8 mouse cellular contexts compared by ENCODE assay signal in genomic region chr4:45949109-45949848, GRCm38 (mm10). TPM values are rescaled to one million over a fixed set of nuclear protein-coding genes. Genes with fewer than 3 reads are reported as not detected.
DNase-seq lines count a peak whose midpoint lies in the region; ATAC-seq lines count a peak whose summit lies in the region.
"Had no signal": no experiment of that assay in that cellular context is flagged by ENCODE, and none has a peak within 500 bp of the region (broad histone marks: within the 10 kb centered on the region; RNA-seq: fewer than 3 reads in every experiment).

No protein-coding gene starts in this region.

- no peaks in the 10 kb centered on the region for H3K9me3 ChIP-seq in forebrain, embryonic 14.5 days (replicated peaks; ENCODE audit: control insufficient read depth, low read length)
- no peaks in the 10 kb centered on the region for H3K9me3 ChIP-seq in embryonic facial prominence, embryonic 10.5 days

- H3K36me3 ChIP-seq in forebrain, embryonic 14.5 days (ENCODE audit: control insufficient read depth, insufficient read depth, low read length) = no peaks in the 10 kb centered on the region
- H3K36me3 ChIP-seq in embryonic facial prominence, embryonic 10.5 days (replicated peaks) = no peaks in the 10 kb centered on the region

- no peaks in the 10 kb centered on the region for H3K27me3 ChIP-seq in forebrain, embryonic 14.5 days (replicated peaks; ENCODE audit: control insufficient read depth, insufficient read depth, low read length)
- no peaks in the 10 kb centered on the region for H3K27me3 ChIP-seq in embryonic facial prominence, embryonic 10.5 days (replicated peaks; ENCODE audit: low read depth, poor library complexity, severe bottlenecking)

- WGBS in forebrain, embryonic 14.5 days = 81% methylated on average over 7 of the region's 7 CpGs
- 88% methylated on average over 7 of the region's 7 CpGs for WGBS in embryonic facial prominence, embryonic 10.5 days

- no peak overlapping the region for H3K27ac ChIP-seq in forebrain, embryonic 14.5 days (ENCODE audit: low read depth, low read length)
- H3K27ac ChIP-seq in embryonic facial prominence, embryonic 10.5 days (replicated peaks) = no peak overlapping the region

- ATAC-seq in forebrain, embryonic 14.5 days = no peak

- no peak overlapping the region for H3K9ac ChIP-seq in forebrain, embryonic 14.5 days (ENCODE audit: low read length)

- no peak overlapping the region for H3K4me2 ChIP-seq in forebrain, embryonic 14.5 days (ENCODE audit: low read length)

- no peaks in the 10 kb centered on the region for H3K4me1 ChIP-seq in forebrain, embryonic 14.5 days (ENCODE audit: control insufficient read depth, insufficient read depth, low read length)
- 0 out of 2 replicates have a peak, but pooled peaks cover 7% of the 10 kb centered on the region for H3K4me1 ChIP-seq in embryonic facial prominence, embryonic 10.5 days

- peak; percentile 41 for DNase-seq in urinary bladder, postnatal 14 days (ENCODE audit: low spot score)
- no peak for DNase-seq in urinary bladder, postnatal 36 days (ENCODE audit: low spot score in 2 of 2)
- DNase-seq in brain, adult 2 months (ENCODE audit: low read depth, low spot score) = peak; percentile 12
- peak; percentile 61 for DNase-seq in lung, postnatal 25 days (ENCODE audit: low spot score)
- no peak for DNase-seq in left cerebral cortex, adult 8-10 months (ENCODE audit: low spot score in 2 of 2)
- no peak for DNase-seq in forebrain, embryonic 14.5 days (ENCODE audit: low spot score)
- no peak for DNase-seq in embryonic facial prominence, embryonic 10.5 days (ENCODE audit: low spot score)
- DNase-seq: kidney, adult 18-20 months had no signal

- no peak overlapping the region for H3K4me3 ChIP-seq in forebrain, embryonic 14.5 days (ENCODE audit: low read depth, low read length)
- H3K4me3 ChIP-seq in embryonic facial prominence, embryonic 10.5 days = no peak overlapping the region

RNA-seq across cellular contexts. Expression of gene Tdrd7, which starts 15.9 kb away (rescaled TPM):
- total RNA-seq in left cerebral cortex, adult 8-10 months (2022) = 10 to 100 TPM; 29.8 to 38.7 (median 33.5) TPM
- 15.0 and 18.7 TPM in 2 replicates for polyA plus RNA-seq in forebrain, embryonic 14.5 days (2014; fragmentation: Nextera tagmentation; extraction: Ambion mirVana)
- polyA plus RNA-seq in embryonic facial prominence, embryonic 10.5 days (2016; fragmentation: Nextera tagmentation; extraction: Ambion mirVana) = 5.4 and 6.0 TPM in 2 replicates

RNA-seq across cellular contexts. Expression of gene Ccdc180, which starts 59.2 kb away (rescaled TPM):
- under 1 TPM; 0.21 to 0.44 (median 0.36) TPM for total RNA-seq in left cerebral cortex, adult 8-10 months (2022)
- polyA plus RNA-seq in forebrain, embryonic 14.5 days (2014; fragmentation: Nextera tagmentation; extraction: Ambion mirVana) = 0.07 and 0.10 TPM in 2 replicates
- polyA plus RNA-seq in embryonic facial prominence, embryonic 10.5 days (2016; fragmentation: Nextera tagmentation; extraction: Ambion mirVana) = 0.05 and 0.08 TPM in 2 replicates

Comparison
In these comparisons a context has a peak if more than half of its experiments do, and no peak if none do; other contexts are left out.
1. DNase-seq: peak in urinary bladder, postnatal 14 days (single experiment), brain, adult 2 months (single experiment) and lung, postnatal 25 days (single experiment); none in urinary bladder, postnatal 36 days (0 of 2), left cerebral cortex, adult 8-10 months (0 of 2), forebrain, embryonic 14.5 days (single experiment) and embryonic facial prominence, embryonic 10.5 days (single experiment).